Mouse (Mus musculus) naive thymus-derived CD4-positive, alpha-beta T cell, adult 2 months (primary cell): ENCODE measurements around the gene Ndufb4.

Experiments
- DNase-seq: peaks from one replicate; pipeline ENCODE4 v3.0.0-alpha.2; 2011; ENCODE audit warnings: low read depth

Gene Ndufb4

GRCm38 (mm10) chr16:37635095-37635494 is 19.2 kb downstream of the Ndufb4 start:
- DNase-seq: no peak

DNA sequence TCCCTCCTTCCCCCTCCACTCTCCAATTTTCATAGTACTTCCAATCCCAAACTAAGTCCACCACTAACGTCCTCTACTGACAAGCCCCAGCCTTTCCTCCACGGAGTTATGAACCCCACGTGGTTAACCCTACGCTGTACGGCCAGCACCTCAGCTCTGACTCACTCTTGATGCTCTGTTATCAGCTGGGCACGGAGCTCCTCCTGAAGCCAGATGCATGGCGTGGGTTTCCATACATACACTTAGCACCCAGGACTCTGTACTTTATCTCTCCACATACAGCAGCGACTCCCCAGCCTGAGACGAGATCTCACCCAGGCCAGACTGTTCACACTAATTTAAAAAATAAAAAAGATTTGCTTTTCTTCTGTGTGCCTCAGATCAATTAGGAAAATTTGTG is 19.7 kb downstream of the Ndufb4 start:
- no peak for DNase-seq

- no peak for DNase-seq
Observed at GRCm38 (mm10) chr16:37629011-37629410, 25.2 kb downstream of the Ndufb4 start.

- DNase-seq: no peak
Observed at GRCm38 (mm10) chr16:37628336-37628735, 25.9 kb downstream of the Ndufb4 start.

DNA sequence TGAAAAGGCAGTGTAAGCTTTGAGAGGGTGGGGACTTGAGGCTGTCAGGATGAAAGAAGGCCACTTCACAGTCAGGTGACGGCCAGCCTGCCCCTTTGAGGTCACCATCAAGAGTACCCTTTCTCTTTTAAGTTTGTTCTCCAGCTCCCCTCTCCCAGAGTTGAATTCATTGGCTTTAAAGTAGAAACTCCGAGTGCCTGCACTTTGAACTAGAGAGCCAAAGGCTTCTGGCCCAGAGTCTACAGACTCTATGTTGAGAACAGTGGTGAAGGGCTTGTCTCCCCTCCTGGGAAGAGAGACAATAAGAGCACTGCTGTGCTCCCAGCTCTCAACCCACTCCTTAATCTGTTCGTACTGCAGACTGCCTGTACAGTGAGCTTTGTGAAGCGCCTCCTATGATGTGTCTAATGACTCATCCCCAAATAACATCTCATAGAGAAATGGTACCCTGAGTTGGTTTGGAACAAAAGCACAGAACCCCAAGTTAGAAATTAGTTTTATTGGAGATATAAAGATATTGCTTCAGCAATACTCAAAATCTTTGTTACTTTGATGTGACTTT is 27.8 kb downstream of the Ndufb4 start:
- no peak for DNase-seq

GRCm38 (mm10) chr16:37622919-37623318 is 31.3 kb downstream of the Ndufb4 start:
- DNase-seq: no peak

- no peak for DNase-seq
Observed at GRCm38 (mm10) chr16:37622403-37622802, 31.9 kb downstream of the Ndufb4 start.

DNA sequence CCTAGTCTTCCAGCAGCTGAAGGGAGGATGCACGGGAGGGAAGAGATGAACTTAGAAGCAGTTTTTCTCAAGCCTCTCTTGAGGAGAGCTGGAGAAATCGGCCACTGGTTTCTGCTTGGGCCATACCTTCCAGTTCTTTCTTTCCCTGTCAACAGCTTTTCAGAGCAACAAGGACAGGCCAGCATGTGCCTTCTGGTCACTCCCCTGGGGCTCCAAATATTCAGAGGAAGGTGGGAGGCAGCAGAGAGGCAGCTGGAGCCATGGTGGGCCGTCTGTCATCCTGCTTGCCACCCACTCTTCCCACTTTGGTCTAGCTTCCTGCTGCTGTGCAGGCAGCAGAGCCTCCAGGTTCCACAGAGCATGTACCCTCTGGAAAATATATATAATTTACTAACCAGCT is 36.6 kb downstream of the Ndufb4 start:
- no peak for DNase-seq

- DNase-seq: no peak
Observed at GRCm38 (mm10) chr16:37616104-37616503, 38.1 kb downstream of the Ndufb4 start.

DNA sequence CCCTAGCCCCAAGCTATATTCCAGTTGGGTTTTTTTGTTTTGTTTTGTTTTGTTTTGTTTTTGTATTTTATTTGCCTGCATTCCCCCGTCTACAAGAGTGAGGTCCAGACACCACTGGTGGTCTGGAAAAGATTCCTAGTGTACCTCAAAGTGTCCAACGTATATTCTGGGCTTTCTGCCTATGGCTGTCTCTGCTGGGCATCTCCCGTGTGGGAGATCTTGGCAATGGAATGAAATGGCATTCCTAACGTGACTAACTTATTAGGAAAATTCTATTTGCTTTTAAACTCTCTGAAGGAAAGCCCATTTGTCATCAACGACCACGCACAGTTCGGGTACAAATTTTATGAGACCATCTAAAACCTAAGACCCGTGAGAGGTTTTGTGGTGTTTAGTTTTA is 38.8 kb downstream of the Ndufb4 start:
- DNase-seq: no peak

GRCm38 (mm10) chr16:37614540-37614939 is 39.7 kb downstream of the Ndufb4 start:
- DNase-seq: no peak

GRCm38 (mm10) chr16:37612013-37612412 is 42.2 kb downstream of the Ndufb4 start:
- DNase-seq: no peak

GRCm38 (mm10) chr16:37611072-37611471 is 43.2 kb downstream of the Ndufb4 start:
- DNase-seq: no peak

DNA sequence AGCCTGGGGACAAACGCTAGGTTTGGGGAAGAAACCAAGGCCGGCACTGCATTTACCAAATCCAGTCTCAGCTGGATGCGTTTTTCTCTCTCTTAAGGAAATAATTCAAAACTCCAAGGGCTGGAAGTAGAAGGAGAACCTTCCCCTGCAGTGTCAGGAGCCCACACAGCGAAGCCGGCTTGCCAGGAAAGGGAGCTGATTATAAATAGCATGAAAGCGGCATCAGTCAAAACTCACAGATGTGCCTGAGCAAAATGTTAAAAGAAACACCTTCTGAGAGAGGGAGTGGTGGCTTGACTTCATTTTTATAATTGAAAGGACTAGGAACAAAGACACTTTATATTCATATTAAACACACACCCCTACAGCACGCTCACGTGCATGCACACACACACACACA is 43.9 kb downstream of the Ndufb4 start:
- DNase-seq: no peak

GRCm38 (mm10) chr16:37604243-37604642 is 50.0 kb downstream of the Ndufb4 start:
- DNase-seq: no peak

DNA sequence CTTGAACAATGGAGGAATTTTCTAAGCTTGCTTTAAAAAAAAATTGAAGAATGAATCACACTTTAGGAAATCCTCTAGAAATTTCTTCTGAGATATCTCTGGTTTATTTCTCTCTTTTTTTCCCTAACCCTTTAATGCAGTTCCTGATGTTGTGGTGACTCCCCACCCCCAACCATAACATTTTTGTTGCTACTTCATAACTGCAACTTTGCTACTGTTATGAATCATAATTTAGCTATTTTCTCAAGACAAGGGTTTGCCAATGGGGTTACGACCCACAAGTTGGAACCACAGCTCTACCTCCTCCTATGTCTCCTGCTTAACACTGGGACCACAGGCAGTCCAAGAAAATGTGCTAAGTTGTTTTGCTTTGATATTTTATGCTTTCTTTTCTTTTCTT is 50.8 kb downstream of the Ndufb4 start:
- no peak for DNase-seq

GRCm38 (mm10) chr16:37599326-37599725 is 54.9 kb downstream of the Ndufb4 start:
- no peak for DNase-seq

DNA sequence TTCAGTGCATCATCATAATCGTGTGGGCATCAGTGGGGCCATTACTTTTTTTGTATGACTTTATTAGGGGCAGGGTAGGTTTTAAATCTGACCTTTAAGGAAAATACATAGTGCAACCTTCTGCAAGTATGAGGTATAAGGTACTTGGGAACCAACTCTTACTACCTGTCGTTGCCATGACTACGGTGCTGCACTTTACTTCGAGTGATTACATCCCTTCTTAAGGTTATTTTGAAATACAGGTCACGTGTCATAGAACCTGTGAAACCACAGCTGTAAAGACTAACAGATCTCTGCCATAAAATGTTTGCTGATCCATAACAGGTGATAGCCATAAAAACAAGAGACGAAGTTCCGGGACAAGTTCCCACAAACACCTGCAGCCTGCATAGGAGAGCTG is 55.8 kb downstream of the Ndufb4 start:
- no peak for DNase-seq

- no peak for DNase-seq
Observed at GRCm38 (mm10) chr16:37597412-37597811, 56.8 kb downstream of the Ndufb4 start.
